Mouse (Mus musculus): ENCODE results near the gene H2-T3.
"Not testable (repeated sequence)": the region's sequence is repeated elsewhere in the genome, so short reads cannot be mapped to it uniquely, and the experiment has no call there.

DNA sequence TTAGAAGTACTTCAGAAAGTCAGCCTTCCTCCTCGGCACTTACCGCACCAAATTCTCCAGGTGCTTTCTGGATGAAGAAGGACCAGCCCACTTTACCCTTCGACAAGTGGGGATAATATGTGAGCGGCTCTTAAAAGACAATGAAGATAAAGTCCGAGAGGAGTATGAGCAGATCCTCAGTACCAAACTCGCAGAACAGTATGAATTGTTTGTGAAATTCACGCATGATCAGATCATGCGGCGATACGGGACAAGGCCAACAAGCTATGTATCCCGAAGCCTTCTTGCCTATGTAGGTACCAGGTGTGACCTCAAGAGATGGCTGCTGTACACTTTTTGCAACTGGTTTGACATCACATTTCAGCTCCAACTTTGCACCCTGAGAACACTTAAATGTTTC, 31.8 kb downstream of the H2-T3 start:
- not testable (repeated sequence) for TF ChIP-seq CTCF (IDR thresholded peaks at IDR 0.05; ENCODE audit: borderline replicate concordance, insufficient read depth, low read length); POLR2A (IDR thresholded peaks at IDR 0.05; ENCODE audit: low read depth, low read length)

Data from embryonic fibroblast, embryonic 13.5 days (primary cell).